Mouse (Mus musculus): ENCODE results near the gene Gm28539.
"Not testable (repeated sequence)": the region's sequence is repeated elsewhere in the genome, so short reads cannot be mapped to it uniquely, and the experiment has no call there.

Gm28539 gene

DNA sequence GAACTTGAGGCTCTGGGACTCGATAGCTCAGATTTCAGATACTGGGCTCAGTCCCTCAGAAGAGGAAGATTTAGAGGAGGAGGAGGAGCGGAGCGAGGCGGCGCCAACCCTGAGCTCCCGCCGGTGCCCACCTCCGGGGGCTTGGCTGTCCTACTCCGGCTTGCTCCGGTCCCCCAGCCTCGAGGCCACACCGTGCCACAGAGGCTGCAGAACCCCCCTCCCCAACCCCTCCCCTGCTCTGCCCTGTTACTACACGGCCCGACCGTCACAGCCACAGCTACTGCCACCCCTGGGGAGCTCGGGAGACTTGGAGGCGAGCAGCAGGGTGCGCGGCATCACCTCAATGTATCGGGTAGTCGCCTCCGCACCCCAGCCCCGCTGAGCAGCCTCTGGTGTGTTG lies 139.9 kb downstream of the Gm28539 start:
- ChIA-PET POLR2A (interaction anchor here in 1 of 4 experiments (0.7 to 0.9 kb wide), 3 partner anchors 198 to 300 kb away, joined by 3 read pairs; no protein-coding TSS in a partner anchor), CTCF (no interaction called here)

DNA sequence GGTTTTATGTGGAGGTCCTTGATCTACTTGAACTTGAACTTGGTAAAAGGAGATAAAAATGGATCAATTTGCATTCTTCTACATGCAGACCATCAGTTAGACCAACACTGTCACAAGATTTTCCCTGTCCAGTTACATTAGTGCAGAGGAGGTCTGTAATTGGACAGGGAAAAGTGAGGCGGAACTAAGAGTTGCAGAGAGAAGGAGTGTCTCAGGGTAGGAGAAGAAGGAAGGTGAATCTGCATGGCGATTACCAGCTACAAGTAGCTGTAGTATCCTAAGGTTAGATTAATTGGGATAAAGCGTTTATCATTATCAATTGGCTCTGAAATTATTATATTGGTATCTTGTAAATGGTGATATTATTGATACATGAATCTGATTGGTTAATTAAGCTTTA lies 150.0 kb downstream of the Gm28539 start:
- ChIA-PET POLR2A (no interaction called here), CTCF (no interaction called here)

DNA sequence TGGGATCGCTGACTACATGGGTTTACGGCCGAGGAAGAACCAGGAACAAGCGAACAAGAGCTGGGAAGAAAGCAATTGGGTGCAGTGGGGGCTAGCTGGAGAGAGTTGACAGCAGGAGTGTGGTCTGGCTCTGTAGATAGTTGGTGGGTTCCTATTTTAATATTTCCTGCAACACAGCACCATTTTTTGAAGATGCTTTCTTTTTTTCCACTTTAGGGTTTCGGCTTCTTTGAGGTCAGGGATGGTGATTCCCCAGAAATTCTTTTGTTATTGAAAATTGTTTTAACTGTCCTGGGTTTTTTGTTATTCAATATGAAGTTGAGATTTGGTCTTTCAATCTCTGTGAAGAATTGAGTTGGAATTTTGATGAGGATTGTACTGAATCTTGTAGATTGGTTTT lies 150.5 kb downstream of the Gm28539 start:
- ChIA-PET CTCF (no interaction called here), POLR2A (no interaction called here)

DNA sequence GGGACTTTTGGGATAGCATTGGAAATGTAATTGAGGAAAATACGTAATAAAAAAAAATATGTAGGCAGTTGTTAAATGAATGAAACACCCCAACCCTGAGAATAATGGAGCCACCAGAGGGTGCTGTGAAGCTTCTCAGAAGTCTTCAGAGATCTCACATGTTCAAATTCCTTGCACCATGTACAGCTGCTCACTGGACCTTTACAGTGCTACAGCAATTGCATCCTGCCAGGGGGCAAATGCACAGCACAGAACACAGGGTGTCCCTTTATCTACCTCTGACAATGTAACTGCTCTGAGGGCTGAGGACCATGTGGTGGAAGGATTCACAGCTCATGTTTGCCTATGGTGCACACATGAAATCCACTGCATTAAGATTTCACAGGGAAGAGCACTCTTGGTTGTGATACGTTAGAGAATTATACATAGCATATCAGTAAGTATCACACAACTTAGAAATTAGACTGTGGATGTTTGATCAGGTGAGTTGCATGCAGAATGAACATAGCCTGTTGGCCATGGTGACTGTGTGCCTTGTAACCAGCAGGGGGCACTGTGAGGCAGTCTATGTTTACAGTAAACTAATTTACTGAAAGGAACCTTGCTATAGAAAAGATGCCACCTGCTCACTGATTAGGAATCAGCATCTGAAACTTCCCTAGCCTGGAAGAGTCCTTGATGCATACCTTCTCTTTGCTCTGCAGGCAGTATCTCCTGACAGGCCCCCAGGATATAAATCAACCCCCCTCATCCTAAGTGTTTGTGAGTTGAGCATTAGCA lies 166.4 kb downstream of the Gm28539 start:
- POLR2A ChIA-PET, result not testable (repeated sequence)
- CTCF ChIA-PET, result interaction anchor here (0.5 to 1.7 kb wide), 6 partner anchors 85 to 235 kb away, joined by 3 to 11 read pairs (median 4); no protein-coding TSS in a partner anchor

DNA sequence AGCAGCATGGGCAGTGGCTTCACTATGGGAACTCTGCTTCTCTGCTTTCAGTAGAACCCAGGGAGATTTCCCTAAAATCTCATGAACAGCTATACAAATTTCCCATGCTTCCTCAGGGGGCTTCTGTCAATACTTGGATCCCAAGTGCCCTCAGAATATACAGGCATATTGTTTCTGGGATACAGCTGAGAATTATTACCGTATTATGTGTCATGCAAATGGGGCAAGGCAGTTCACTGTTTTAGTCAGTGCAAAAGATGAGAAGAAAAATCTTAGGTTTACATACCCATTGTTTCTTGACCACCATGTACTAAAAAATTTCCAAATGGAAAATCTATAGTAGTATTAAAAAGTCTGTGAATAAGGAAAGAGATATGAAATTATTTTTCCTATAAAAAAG lies 167.4 kb downstream of the Gm28539 start:
- ChIA-PET POLR2A (no interaction called here), CTCF (no interaction called here)

DNA sequence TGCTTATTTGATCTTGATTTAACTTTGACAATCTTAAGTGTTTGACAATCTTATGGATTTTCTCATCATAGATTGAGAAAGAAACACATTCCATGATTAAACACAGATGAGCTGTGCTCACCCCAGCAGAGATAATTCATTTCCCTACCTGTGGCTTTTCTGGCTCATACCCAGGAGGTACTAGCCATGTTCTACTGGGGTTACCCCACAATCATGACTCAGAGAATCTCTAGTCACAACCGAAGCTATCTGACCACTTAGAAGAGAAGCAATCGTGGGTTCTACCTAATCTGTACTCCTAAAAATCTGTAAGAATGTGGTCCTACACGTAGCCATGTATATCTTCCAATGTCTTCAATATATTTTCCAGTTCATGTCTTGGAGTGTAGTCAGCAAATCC lies 168.9 kb downstream of the Gm28539 start:
- CTCF ChIA-PET, result no interaction called here
- POLR2A ChIA-PET, result no interaction called here
